Mouse (Mus musculus): ENCODE measurements around the gene Agpat4.

DNA sequence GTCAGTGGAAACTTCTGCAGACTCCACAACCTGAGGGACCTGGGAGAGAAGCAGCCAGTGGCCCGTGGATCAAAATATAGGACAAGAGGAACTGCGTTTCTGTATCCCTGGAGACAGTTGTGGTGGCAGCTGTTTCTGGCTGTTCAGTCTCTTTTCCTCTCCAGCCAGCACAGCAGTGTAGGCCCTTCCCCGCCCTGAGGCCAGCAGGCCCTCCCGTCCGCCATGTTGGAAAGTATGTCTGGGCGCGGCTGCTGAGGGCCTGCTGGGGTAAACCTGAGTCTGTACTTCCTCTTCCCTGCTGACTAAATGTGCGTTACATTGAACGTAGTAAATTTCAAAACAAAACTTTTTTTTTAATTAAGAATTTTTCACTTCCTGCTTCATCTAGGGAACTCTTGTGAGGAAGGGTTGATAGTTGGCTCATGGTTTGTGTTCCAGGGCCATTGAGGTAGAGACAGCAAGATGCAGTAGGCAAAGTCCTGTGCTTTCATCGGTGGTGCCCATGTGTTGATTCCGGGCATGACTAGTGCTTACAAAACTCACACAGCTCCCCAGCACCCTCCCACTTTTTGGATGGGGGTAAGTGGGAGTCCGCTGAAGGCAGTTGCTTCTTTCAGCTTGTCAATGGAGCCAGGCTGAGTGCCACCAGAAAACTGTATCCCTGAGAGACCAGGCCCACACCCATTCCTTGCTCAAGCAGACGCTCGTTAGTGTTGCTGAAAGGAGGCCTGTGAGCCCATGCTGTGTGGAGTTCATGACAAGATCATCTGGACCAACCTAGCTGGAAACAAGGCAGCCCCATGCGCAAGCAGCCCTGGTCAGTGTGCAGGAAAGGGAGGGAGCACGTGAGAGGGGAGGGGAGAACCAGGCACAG, 40.9 kb downstream of the Agpat4 start:
- TF ChIP-seq CTCF (IDR thresholded peaks at IDR 0.05; ENCODE audit: extremely low read depth, insufficient read depth, low read length) (no peak), POLR2A (IDR thresholded peaks at IDR 0.05; ENCODE audit: extremely low read depth, insufficient read depth, low read length) (no peak)
